Mouse (Mus musculus) regulatory T cell (primary cell): Measurements from ENCODE around the gene Nlrc4.

Source experiments
- in situ Hi-C: fragments of 300-600 bp; cut with MboI, MseI; formaldehyde crosslinking; loops from one replicate; pipeline ENCODE4 v1.15.1; 2025; ENCODE audit warnings: high pct_unique_total_duplicates

Nlrc4 gene

DNA sequence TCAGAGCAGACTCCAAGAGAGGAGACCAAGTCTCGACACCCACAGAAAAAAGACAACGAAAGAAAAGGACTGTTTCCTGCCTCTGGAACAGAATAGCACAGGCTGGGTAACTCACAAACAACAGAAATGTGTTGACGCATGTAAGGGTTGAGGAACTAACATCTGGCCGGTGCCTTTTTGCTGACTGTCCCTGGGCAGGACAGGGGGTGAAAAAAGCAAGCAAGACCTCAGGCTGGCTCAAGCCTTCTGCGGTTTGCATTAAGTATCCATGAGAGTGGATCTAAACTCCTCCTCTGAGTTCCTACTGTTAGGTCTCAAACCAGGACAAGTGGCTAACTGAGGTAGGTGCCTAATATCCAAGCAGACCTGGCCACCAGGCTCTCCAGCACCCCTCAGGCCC is 26.3 kb downstream of the Nlrc4 start:
- in situ Hi-C loops: no loop called here

DNA sequence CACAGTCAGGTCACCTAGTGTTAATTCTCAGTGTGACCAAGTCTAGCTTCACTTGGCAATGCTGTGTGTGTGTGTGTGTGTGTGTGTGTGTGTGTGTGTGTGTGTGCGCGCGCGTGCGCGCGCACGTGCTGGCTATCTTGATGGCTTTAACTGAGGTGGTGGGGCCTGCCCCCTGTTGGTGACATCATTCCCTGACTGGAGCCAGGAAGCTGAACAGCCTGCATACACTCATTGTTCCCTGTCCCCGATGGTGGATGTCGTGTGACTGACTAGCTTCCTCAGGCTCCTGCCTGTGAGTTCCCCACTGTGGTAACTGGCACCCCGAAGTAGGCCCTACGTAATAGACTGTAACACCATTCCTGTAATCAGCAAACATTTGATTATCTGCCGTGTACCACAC is 27.5 kb downstream of the Nlrc4 start:
- in situ Hi-C loops: no loop called here

DNA sequence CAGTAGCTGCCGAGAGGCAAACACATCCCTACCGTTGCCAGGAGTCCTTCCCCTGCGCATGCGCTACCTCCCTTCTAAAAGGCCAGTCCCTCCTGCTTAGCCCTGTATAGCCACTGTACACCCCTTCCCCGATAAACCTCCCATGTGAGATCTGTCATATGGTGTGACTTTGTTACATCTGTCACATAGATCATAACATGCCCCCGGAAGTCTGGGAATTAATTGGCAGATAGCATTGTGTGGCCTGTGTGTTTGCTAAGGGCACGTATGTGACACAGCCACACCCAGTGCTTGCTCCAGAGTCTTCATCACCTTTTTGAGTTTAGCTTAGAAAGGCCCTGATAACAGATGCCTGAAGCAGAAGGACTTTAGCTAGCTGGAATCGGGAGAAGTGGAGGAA is 28.9 kb downstream of the Nlrc4 start:
- in situ Hi-C loops: no loop called here

DNA sequence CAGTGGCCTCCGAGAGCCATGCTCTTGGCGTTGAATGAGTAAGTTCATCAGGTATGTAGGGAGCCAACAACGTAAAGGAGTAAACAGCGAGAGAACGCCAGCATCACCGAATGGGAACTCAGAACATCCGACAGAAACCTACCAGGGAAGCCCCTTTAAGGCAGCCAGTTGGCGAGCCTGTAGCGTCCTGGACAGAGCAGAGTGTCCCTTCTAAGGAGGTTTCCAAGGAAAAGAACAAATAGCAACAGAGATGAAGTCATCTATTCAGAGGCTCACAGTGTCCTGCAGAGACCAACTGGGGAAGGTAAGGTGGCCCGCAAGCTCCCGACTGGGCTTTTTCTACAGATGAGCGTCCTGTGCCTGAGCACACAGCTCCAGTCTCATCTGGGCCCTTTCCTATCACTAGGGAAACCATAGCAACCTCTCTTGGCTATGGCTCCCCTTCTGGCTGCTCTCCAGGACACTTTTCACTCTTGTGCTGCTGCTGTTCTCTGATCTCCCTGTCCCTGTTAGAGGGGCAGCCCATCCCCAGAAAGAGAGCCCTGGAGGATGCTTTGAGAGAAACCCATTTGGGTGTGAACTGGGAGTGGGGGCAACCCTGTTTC is 34.4 kb downstream of the Nlrc4 start:
- in situ Hi-C loops: no loop called here

DNA sequence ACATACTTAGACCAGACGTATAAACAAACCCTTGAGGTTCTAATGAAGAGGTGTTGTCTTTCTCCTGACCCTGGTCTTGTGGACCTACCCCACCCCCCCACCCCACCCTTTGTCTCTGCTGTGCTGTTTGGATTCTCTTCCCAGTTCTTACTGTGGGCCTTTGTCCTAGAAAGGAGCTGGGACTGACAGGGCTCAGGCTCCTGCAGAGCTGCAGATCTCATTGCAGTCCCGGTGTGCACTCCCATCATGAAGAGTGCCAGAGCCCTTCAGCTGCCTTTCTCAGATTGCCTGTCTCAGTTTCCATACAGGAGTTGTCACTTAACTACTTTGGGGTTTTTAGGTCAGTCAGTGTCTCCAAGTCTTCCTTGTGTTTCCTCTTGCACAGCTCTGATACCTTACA is 38.3 kb downstream of the Nlrc4 start:
- in situ Hi-C loops: no loop called here

DNA sequence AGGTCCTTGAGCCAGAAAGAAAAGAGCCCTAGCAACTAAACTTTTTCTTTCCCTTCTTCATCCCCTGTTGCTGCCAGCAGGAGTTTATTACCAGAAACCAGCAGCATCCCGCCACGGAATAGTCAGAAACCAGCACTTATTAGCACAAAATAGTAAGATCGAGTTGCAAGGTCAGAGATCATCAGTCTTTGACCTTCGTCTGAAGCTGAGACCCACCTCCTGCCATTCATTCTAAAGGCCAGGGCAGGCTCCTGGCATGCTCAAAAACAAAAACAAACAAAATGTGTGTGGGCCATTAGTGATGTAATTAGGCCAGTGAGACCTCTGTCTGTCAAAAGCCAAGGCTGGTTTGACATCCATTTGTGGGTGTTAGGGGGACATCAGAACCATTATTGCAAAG is 40.8 kb downstream of the Nlrc4 start:
- in situ Hi-C loops: no loop called here

DNA sequence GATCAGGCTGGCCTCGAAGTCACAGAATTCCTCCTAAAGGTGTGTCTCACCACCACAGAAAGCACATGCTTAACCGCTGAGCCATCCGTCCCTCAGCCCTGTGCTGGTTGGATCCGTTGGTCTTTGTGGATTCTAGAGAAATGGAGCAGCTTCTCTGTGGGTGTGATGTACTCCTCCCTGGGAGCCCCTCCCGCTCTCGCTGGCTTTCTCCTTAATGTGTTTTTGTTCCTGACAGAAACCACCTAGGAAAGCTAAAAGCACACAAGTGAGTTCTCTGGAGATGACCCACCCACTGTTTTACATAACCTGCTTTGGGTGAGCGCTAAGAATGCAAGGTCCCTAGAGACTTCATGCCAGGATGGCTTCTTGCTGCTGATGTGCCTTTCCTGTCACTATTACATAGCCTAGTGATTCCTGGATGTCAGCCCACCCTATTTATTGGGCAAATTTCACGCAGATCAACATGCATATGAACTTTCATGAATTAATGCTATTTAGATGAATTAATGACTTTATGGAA is 42.0 kb downstream of the Nlrc4 start:
- in situ Hi-C loops: no loop called here

DNA sequence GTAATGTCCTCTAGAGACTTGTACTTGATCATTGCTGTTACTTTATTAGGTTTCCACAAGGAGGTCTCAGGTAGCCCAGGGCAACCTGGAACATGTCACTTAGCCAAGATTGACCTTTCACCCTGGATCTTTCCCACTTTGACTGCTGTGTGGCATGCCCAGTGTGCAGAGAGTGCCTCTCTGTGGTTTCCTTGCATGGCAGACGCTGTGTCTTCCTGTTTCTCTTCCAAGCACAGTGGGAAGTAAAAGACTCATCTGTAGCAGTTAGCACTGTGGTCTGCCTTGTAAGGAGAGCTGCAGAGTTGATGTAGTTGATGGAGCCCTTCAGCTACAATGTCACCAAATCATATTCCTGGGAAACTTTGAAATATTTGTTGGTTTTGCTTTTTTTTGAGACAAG is 44.3 kb downstream of the Nlrc4 start:
- in situ Hi-C loops: no loop called here

DNA sequence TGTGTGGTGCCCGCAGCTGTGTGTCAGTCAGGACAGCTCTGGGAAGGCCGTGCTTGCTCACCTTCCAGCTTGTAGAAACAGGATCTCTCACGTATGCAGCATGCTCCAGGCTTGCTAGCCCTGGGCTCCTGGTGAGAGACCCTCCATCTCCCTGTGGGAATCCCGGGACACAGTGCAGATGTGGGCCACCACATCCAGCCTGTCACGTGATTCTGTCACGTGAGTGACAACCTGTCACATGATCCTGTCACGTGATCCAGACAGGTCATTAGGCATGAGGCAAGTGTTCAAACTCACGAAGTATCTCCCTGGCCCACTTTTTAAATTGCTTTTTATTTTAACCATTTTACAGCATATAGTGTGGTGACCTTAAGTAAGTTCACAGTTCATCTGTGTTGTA is 45.6 kb downstream of the Nlrc4 start:
- in situ Hi-C loops: no loop called here

DNA sequence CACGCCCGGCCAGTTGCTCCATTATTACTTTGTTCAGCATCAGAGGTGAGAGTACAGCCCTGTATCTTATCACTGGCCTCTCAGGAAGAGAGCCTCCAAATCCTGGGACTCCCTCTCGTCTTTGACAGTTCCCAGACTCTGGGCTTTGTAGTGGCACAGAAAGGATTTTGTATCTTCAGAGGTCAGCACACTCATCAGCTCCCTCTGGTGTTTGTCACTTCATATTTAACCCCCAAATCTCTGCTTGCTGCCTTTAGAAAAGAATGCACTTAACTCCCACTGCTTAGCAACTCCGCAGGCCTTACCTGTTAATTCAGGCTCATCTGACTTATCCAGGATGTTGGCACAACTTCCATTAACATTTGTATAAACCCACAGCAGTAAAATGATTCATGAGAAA is 49.2 kb downstream of the Nlrc4 start:
- in situ Hi-C loops: no loop called here

DNA sequence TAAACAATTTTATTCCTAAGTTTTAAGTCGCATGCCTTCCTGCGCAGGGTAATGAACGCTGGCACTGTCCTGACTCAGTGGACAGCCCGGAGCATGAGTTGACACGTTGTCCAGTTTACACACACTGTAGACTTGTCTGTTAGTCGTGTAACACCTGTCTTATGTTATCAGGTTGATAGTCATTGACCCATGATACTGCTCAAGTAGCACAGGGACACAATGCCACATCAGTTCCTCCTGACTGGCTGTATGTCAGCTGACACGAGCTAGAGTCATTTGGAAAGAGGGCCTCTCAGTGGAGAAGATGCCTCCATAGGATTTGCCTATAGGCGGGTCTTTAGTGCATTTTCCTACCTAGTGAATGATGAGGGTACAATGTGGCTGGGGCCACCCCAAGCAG is 52.5 kb downstream of the Nlrc4 start:
- in situ Hi-C loops: no loop called here

DNA sequence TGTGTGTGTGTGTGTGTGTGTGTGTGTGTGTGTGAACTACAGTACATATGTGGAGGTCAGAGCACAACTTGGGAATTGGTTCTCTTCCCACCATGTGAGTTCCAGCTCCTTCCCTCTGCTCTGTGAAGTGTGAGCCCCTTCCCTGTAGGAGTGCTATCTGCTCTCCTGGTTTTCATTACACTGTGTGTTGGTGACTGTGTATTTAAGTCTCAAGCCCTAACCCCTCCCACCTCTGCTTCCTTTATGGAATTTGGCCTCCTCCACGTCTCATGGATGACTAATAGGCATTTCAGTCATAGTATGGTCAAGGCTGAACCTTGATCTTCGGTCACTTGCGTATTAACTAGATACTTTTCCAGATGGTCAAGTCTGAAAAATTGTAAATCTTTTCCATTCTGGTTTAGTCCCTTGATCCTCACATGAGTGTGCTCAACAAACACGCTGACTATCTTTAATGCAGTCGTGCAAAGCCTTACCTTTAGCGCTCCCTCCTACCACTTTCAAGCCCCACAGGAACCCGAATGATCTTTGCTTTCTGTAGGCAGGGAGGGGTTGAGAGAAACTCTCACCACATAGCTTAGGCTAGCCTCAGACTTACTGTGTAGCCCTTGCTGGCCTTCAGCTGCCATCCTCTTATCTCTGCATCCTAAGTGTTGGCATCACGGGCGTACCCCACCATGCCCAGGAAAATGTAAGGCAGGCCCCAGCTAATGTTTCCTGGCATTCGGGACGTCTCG is 56.3 kb downstream of the Nlrc4 start:
- in situ Hi-C loops: loop anchor here (5.0 kb wide), 1 partner anchor 85 kb away; the partner anchor contains the start of gene Yipf4

DNA sequence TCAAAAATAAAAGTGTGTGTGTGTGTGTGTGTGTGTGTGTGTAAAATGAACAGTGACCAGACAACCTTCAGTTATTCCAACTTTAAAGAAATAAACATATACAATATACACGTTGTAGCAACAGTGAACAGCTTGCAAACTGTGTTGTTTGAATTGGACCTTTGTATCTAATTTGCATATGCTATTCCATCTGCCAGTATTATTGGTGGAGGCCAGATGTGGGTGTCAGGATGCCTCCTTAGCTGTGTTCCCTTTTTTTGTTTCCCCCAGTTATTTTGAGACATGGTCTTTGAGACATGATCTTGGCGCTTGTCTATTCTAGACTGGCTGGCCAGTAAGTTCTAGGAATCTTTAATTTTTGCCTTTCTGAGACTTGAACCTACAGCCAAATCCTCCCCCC is 61.8 kb downstream of the Nlrc4 start:
- in situ Hi-C loops: loop anchor here (5.0 kb wide), 1 partner anchor 80 kb away; no protein-coding TSS in a partner anchor

DNA sequence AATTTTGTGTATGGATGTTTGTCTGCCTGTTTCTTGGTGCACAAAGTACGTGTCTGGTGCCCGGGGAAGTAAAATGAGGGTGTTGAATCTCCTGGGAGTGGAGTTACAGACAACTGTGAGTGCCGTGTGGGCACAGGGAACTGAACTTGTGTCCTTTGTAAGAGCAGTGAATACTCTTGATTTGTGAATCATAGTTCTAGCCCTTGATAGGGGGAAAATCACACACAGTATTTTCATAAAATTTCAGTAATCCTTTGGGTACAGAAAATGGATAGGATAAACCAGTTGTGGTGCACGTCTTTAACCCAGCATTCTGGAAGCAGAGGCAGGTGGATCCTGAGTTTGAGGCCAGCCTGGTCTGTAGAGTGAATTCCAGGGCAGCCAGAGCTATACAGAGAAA is 62.2 kb downstream of the Nlrc4 start:
- in situ Hi-C loops: loop anchor here (5.0 kb wide), 1 partner anchor 79 kb away; no protein-coding TSS in a partner anchor

DNA sequence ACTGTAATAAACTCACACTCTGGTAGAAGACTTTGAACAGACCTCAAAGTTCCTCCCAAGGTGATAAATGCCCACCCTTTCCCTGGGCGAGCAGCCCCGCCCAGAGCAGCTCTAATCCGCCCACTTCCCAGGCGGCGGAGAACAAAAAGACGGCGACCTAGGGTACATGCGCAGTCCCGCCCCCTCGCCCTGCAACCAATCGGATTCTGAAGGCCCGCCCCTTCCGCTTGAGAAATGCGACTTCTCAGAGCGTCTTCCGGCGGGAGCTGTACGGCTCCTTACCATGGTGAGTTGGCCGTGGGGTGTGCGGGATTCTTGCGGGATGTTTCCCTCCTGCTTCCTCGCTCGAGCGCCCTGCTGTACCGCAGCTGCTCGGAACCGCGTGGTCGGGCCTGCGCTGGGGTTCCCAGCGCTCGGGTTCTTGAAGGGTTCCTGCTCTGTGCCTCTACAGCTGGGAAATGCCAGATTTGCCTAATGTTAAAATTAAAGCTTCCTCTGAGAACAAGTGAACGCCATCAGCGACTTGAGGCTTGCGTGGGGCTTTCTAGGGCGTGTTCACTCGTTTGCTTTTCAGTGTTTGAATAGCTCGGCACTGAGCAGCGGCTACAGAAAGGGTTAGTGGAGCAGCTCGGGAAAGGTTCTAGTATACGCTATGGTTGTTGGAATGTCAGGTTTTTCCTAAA is 63.4 kb downstream of the Nlrc4 start, which contains the start of gene Slc30a6:
Gene Slc30a6 (plus strand): TSS at position 226 of the 683 bp plus-strand sequence.
- in situ Hi-C loops: loop anchor here (5.0 kb wide), 1 partner anchor 78 kb away; no protein-coding TSS in a partner anchor

DNA sequence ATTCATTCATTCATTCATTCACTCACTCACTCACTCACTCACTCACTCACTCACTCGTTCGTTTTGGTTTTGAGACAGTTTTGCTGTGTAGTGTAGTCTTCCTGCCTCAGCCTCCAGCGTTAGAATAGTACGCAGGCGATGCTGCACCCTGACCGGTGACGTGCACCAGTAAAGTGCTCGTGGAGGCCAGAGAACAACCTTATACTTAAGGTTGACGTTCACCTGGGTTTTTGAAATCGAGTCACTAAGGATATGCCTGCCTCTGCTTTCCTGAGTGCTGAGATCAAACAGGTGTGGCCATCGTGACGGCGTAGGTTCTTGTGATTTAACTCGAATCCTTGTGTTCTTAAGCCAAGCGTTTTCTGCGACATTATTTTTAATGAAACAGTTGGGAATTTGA is 64.1 kb downstream of the Nlrc4 start:
- in situ Hi-C loops: loop anchor here (5.0 kb wide), 1 partner anchor 78 kb away; no protein-coding TSS in a partner anchor

DNA sequence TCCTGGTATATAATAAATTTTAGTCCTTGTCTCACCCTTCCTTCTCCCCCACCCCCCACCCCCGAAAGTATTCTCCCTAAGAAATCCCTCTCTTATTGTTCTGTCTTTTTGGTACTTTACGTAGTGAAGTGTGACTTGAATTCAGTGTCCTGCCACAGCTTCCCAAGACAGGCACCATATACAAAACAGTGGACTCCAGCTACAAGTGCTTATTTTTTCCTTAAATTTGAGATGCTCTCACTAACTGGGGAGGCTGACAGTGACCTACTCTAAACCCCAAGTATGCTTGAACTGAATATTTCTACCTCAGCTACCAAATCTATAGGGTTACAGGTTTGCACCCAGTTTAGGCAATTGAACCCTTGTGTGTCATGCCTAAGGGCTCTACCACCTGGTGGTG is 64.6 kb downstream of the Nlrc4 start:
- in situ Hi-C loops: no loop called here

DNA sequence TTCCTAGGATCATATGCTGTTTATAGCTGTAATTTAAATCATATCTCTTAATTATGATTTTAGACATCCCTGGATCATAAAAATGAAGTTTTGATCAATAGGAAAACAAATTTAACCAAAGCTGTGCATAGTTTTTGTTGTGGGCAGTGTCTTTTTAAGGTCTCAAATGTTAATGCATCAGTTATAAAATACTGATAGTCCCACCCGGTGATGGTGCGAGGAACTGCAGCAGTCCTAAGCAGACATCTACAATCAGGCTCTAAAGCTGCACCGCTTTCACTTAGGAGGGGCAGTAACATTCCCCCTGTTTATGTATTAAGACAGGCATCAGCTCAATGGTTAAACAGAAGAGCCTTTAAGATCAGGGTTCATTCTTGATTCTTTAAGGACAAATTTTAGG is 69.1 kb downstream of the Nlrc4 start:
- in situ Hi-C loops: no loop called here

DNA sequence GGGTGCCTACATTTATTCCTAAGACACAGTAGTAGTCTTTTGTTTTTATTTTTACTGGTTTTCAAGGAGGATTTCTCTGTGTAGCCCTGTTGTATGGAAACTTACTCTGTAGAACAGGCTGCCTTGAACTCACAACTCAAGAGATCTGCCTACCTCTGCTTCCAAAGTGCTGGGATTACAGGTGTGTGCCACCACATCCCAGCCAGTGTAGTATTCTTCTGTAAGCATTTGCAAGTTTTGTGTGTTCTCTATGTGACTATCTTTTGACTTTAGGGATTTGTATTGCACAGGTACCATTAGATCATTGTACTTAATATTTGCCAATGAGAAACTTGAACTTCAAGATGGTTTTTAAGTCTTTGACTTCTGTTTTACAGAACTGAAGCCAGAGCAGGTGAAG is 72.3 kb downstream of the Nlrc4 start:
- in situ Hi-C loops: no loop called here

DNA sequence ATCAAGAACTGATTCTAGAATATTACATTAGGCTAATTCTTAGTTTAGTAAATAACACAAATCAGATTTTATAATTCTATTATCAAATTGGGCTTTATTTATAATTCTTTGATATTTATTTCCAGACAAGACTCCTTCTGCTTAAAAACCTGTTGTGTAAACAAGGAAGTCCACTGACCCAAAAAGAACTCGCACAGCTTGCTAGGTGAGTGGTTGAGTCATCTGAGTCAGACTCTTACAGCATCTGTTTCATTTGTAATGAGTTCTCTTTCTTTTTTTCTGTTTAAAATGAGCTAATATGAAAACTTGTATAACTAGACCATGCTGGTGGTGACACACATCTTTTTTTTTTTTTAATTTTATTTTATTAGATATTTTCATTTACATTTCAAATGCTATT is 82.0 kb downstream of the Nlrc4 start:
- in situ Hi-C loops: no loop called here
